Mouse (Mus musculus): Measurements from ENCODE around the gene Tesmin. TPM values are rescaled to one million over a fixed set of nuclear protein-coding genes. Genes with fewer than 3 reads are reported as not detected.

Tesmin gene
- total and polyA plus RNA-seq, 3 experiments = 0.08 to 0.19 (median 0.17) TPM

DNA sequence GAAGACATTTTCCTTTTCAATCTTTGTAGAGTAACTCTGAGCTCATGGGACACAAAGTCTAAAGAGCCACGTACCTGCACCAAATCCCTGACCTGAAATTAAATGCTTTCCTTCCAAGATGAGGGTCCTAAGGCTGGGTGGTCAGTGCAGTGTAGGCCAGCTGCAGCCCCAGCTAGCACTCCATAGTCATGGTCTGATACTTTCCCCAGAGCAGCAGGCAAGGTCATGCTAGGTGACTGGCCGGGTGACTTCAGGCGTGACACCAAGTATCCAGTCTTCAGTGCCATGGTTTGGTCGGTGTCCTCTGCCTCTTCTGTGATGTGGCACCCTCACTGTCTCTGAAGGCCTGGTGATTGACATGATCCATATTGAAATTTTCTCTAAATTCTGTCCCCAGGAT, 11.4 kb downstream of the Tesmin start:
- Histone ChIP-seq H3K79me2 (replicated peaks; ENCODE audit: control insufficient read depth, extremely low read depth, insufficient read depth, poor library complexity, severe bottlenecking) (no peaks in the 10 kb centered on the region), H3K4me2 (ENCODE audit: insufficient read depth, low read depth, poor library complexity, severe bottlenecking) (no peak overlapping the region), H3K4me1 (ENCODE audit: control insufficient read depth in 1 of 2, insufficient read depth in 2 of 2) (peaks cover 0 to 3% of the 10 kb centered on the region in 2 experiments; a peak in 1 of 4 replicates), H3K27me3 (replicated peaks) (no peaks in the 10 kb centered on the region), H3K27ac (ENCODE audit: insufficient read depth, low read depth) (no peak overlapping the region), H3K4me3 (replicated peaks in 1 of 3; ENCODE audit: low read depth in 2 of 3, low read length in 2 of 3, poor library complexity in 1 of 3) (no peak overlapping the region), H3K36me3 (replicated peaks in 1 of 2; ENCODE audit: control insufficient read depth in 1 of 2, insufficient read depth in 1 of 2, low read length in 1 of 2) (no peaks in the 10 kb centered on the region), H3K9ac (ENCODE audit: insufficient read depth, low read depth) (no peak overlapping the region), H3K9me3 (replicated peaks; ENCODE audit: low read length) (peaks cover 2% of the 10 kb centered on the region)
- no peak for DNase-seq (ENCODE audit: extremely low read depth)
- no peak for TF ChIP-seq MAX (IDR thresholded peaks at IDR 0.05; ENCODE audit: low read length)
- in situ Hi-C loops (cut with MboI; ENCODE audit: low pct_ligation_motif_present, low pct_unique_long_range_greater_than_20kb, low sequenced_read_pairs) = no loop called here
- dilution Hi-C loops (cut with MboI; ENCODE audit: extremely low pct_ligation_motif_present, extremely low pct_unique_long_range_greater_than_20kb, low sequenced_read_pairs) = no loop called here

DNA sequence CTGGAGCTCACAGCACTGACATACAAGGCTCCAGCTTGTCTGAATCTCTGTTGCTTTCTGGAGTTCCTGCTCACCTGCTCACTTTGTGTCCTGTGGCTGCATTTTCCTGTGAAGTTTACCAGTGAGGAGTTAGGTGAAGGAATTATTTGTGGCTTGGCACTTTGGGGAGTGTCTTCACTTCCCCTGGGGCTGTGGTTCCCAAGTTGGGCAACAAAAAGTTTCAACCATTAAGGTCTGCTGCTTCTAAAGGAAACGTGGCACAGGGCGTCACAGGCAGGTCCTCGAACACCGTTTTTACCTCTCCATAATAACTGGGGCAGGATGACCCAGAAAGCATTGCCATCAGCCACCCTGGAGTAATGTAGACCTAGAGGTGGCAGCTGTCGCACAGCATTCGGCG, 12.8 kb downstream of the Tesmin start:
- in situ Hi-C loops (cut with MboI; ENCODE audit: low pct_ligation_motif_present, low pct_unique_long_range_greater_than_20kb, low sequenced_read_pairs) = no loop called here
- no peaks in the 10 kb centered on the region for H3K36me3 ChIP-seq (replicated peaks in 1 of 2; ENCODE audit: control insufficient read depth in 1 of 2, insufficient read depth in 1 of 2, low read length in 1 of 2)
- no peaks in the 10 kb centered on the region for H3K27me3 ChIP-seq (replicated peaks)
- H3K4me2 ChIP-seq (ENCODE audit: insufficient read depth, low read depth, poor library complexity, severe bottlenecking) = no peak overlapping the region
- peaks cover 2% of the 10 kb centered on the region for H3K9me3 ChIP-seq (replicated peaks; ENCODE audit: low read length)
- dilution Hi-C loops (cut with MboI; ENCODE audit: extremely low pct_ligation_motif_present, extremely low pct_unique_long_range_greater_than_20kb, low sequenced_read_pairs) = no loop called here
- H3K4me3 ChIP-seq (replicated peaks in 1 of 3; ENCODE audit: low read depth in 2 of 3, low read length in 2 of 3, poor library complexity in 1 of 3) = no peak overlapping the region
- TF ChIP-seq MAFK (IDR thresholded peaks at IDR 0.05; ENCODE audit: insufficient replicate concordance, low read length) (no peak), SMC3 (IDR thresholded peaks at IDR 0.05; ENCODE audit: low read depth, low read length) (no peak), NRF1 (IDR thresholded peaks at IDR 0.05; ENCODE audit: low read depth, low read length) (no peak), UBTF (IDR thresholded peaks at IDR 0.05; ENCODE audit: low read depth, low read length) (no peak), TCF12 (IDR thresholded peaks at IDR 0.05; ENCODE audit: low read depth, low read length) (no peak), ZMIZ1 (IDR thresholded peaks at IDR 0.05; ENCODE audit: low read depth, low read length) (no peak), POLR2A (IDR thresholded peaks at IDR 0.05; ENCODE audit: low read depth, low read length) (no peak), TBP (conservative IDR thresholded peaks at IDR 0.05; ENCODE audit: low read depth, low read length) (no peak), ELF1 (IDR thresholded peaks at IDR 0.05; ENCODE audit: low read depth, low read length) (no peak), EP300 (IDR thresholded peaks at IDR 0.05; ENCODE audit: low read length) (no peak), IRF4 (IDR thresholded peaks at IDR 0.05; ENCODE audit: low read depth, low read length) (no peak), MEF2A (IDR thresholded peaks at IDR 0.05; ENCODE audit: borderline replicate concordance, low read depth, low read length) (no peak), JUND (conservative IDR thresholded peaks at IDR 0.05; ENCODE audit: low read depth, low read length) (no peak), ZNF384 (IDR thresholded peaks at IDR 0.05; ENCODE audit: low read depth, low read length) (no peak), ZKSCAN1 (IDR thresholded peaks at IDR 0.05; ENCODE audit: borderline replicate concordance, low read depth, low read length) (no peak), MYC (IDR thresholded peaks at IDR 0.05; ENCODE audit: low read depth, low read length) (no peak), ZC3H11A (IDR thresholded peaks at IDR 0.05; ENCODE audit: low read depth, low read length) (no peak)
- no peaks in the 10 kb centered on the region for H3K79me2 ChIP-seq (replicated peaks; ENCODE audit: control insufficient read depth, extremely low read depth, insufficient read depth, poor library complexity, severe bottlenecking)
- no peak overlapping the region for H3K9ac ChIP-seq (ENCODE audit: insufficient read depth, low read depth)
- H3K4me1 ChIP-seq (ENCODE audit: control insufficient read depth in 1 of 2, insufficient read depth in 2 of 2) = peaks cover 0 to 3% of the 10 kb centered on the region in 2 experiments; a peak in 1 of 4 replicates
- H3K27ac ChIP-seq (ENCODE audit: insufficient read depth, low read depth) = no peak overlapping the region
- DNase-seq (ENCODE audit: extremely low read depth) = no peak
